Mouse (Mus musculus): ENCODE results near the gene Mtch1.

DNA sequence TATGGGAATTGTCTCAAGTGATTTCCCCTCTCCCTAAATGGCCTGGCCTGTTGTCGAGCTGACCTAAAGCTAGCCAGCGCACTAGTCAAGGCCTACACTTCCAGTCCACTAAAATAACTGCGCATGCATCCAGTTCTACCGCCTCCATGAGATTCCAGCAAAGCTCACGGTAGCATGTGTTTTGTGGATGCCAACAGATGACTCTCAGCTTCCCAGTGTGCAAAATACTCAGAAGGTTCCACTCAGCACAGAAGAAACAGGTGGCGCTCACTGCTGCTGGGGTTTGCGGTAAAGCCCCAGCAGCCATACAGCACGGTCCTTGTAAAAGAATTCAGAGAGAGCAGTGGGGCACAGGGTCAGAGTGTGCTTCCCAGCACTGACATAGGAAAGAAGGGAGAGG lies 36.1 kb downstream of the Mtch1 start:
- TF ChIP-seq CTCF (IDR thresholded peaks at IDR 0.05; ENCODE audit: low read depth) = no peak
- no peak for TF ChIP-seq EP300 (optimal IDR thresholded peaks at IDR 0.05)

Data from stomach, postnatal 0 days (tissue).